Mouse (Mus musculus) MEL (cell line): ENCODE results near the gene Rsph3a. TPM values are rescaled to one million over a fixed set of nuclear protein-coding genes. Genes with fewer than 3 reads are reported as not detected.
"Not testable (repeated sequence)": the region's sequence is repeated elsewhere in the genome, so short reads cannot be mapped to it uniquely, and the experiment has no call there.

Source experiments
- DNase-seq: peaks from one replicate; pipeline ENCODE4 v3.0.0; 2011; ENCODE audit warnings: low read depth, low spot score
- H3K27ac ChIP-seq: 2 replicates; pipeline ENCODE4 v1.5.1; 2012; ENCODE audit warnings: low read depth, mild to moderate bottlenecking, control low read depth, low read length, moderate library complexity; ENCODE audit not compliant: control insufficient read depth
- H3K27me3 ChIP-seq, 2 experiments: fragments of 150-350 bp in 1 of 2; sonication (generic) in 1 of 2; 2 replicates each; pipeline ENCODE4 v1.6.1; 2012; ENCODE audit warnings: low read length in 2 of 2, mild to moderate bottlenecking in 2 of 2, improper control_type of control experiment in 1 of 2, moderate library complexity in 1 of 2; ENCODE audit not compliant: insufficient read depth in 2 of 2, control insufficient read depth in 1 of 2
- H3K36me3 ChIP-seq, 2 experiments: 2 replicates each; pipeline ENCODE4 v1.6.1; 2012 to 2014; ENCODE audit warnings: low read length in 2 of 2, improper control_type of control experiment in 1 of 2, inconsistent platforms in 1 of 2, mild to moderate bottlenecking in 1 of 2; ENCODE audit not compliant: insufficient read depth in 2 of 2, control insufficient read depth in 1 of 2
- H3K4me1 ChIP-seq, 2 experiments: fragments of 150-350 bp in 1 of 2; sonication (generic) in 1 of 2; 2 replicates each; pipeline ENCODE4 v1.6.1; 2012; ENCODE audit warnings: low read length in 2 of 2, improper control_type of control experiment in 1 of 2, mild to moderate bottlenecking in 1 of 2; ENCODE audit not compliant: insufficient read depth in 2 of 2, control insufficient read depth in 1 of 2
- H3K4me3 ChIP-seq, 2 experiments: fragments of 150-350 bp in 1 of 2; sonication (generic) in 1 of 2; 2 replicates each; pipeline ENCODE4 v1.5.1; 2012; ENCODE audit warnings: low read depth in 2 of 2, low read length in 2 of 2, mild to moderate bottlenecking in 2 of 2, moderate library complexity in 2 of 2, control low read depth in 1 of 2, improper control_type of control experiment in 1 of 2; ENCODE audit not compliant: control insufficient read depth in 1 of 2, insufficient read depth in 1 of 2
- H3K79me2 ChIP-seq: 2 replicates; pipeline ENCODE4 v1.6.1; 2012; ENCODE audit warnings: mild to moderate bottlenecking, low read length, moderate library complexity; ENCODE audit not compliant: control insufficient read depth, poor library complexity, insufficient read depth
- H3K9ac ChIP-seq: 2 replicates; pipeline ENCODE4 v1.6.1; 2012; ENCODE audit warnings: low read depth, mild to moderate bottlenecking, control low read depth, low read length, moderate library complexity; ENCODE audit not compliant: control insufficient read depth, poor library complexity, severe bottlenecking
- H3K9me3 ChIP-seq: fragments of 150-350 bp; sonication (generic); replicated peaks from 2 replicates; pipeline ENCODE4 v1.6.1; 2012; ENCODE audit warnings: mild to moderate bottlenecking, low read length, improper control_type of control experiment, moderate library complexity; ENCODE audit not compliant: insufficient read depth
- polyA plus RNA-seq, 2 experiments: library from polyadenylated mRNA; stranded (reverse) in 1 of 2; unstranded in 1 of 2; fragments of >175 nt in 1 of 2; fragments of >200 nt in 1 of 2; gene quantifications; 2 replicates each; pipeline versions ENCODE4 v1.2.1 to v1.2.4; 2012; ENCODE audit warnings: low replicate concordance in 2 of 2, low read depth in 1 of 2; ENCODE audit not compliant: insufficient read length in 2 of 2, insufficient read depth in 1 of 2, missing spikeins in 1 of 2
- total RNA-seq: library from RNA; depleted of rRNA; stranded (reverse); fragments of 300-350 nt; gene quantifications from 2 replicates; pipeline ENCODE4 v1.2.3, GENCODE M21; 2012; rRNA removed

Gene Rsph3a
- total and polyA plus RNA-seq, 3 experiments: 18.7 to 37.4 TPM; not detected in 1

- DNase-seq, H3K36me3 ChIP-seq, H3K27me3 ChIP-seq, H3K27ac ChIP-seq, H3K4me1 ChIP-seq, H3K9ac ChIP-seq, H3K4me3 ChIP-seq, H3K79me2 ChIP-seq, H3K9me3 ChIP-seq: not testable (repeated sequence)
These were observed 77.3 kb downstream of the Rsph3a start for GRCm38 (mm10) chr17:8022675-8023074.

GRCm38 (mm10) chr17:8027475-8028168 lies 82.2 kb downstream of the Rsph3a start:
- not testable (repeated sequence) for H3K79me2 ChIP-seq, H3K4me3 ChIP-seq, DNase-seq, H3K9me3 ChIP-seq, H3K27me3 ChIP-seq, H3K27ac ChIP-seq, H3K9ac ChIP-seq, H3K4me1 ChIP-seq, H3K36me3 ChIP-seq

Other genes starting within 250 kb of the Rsph3a start
- gene Fndc1, start 118.3 kb upstream of the Rsph3a start, total RNA-seq: 0.04 TPM in 1 of 2 replicates, not detected in the other
- gene Fndc1, start 118.3 kb upstream of the Rsph3a start, polyA plus RNA-seq: not detected
- gene Tagap, start 19.6 kb upstream of the Rsph3a start, total RNA-seq: 3.3 and 4.3 TPM in 2 replicates
- 1 to 10 TPM in 1 of 2 experiments, not detected in 1; 4.5 TPM for gene Tagap, start 19.6 kb upstream of the Rsph3a start, polyA plus RNA-seq
- gene Gm49673, start 202.2 kb downstream of the Rsph3a start, total RNA-seq: not detected in 2 replicates
- not detected for gene Gm49673, start 202.2 kb downstream of the Rsph3a start, polyA plus RNA-seq
- gene Rnaset2a, start 202.5 kb downstream of the Rsph3a start, total RNA-seq: 44.5 and 49.3 TPM in 2 replicates
- 10 to 100 TPM in 1 of 2 experiments, not detected in 1; 11.6 TPM for gene Rnaset2a, start 202.5 kb downstream of the Rsph3a start, polyA plus RNA-seq
- 37.6 and 43.5 TPM in 2 replicates for gene Fgfr1op, start 219.9 kb downstream of the Rsph3a start, total RNA-seq
- gene Fgfr1op, start 219.9 kb downstream of the Rsph3a start, polyA plus RNA-seq: 10 to 100 TPM in 1 of 2 experiments, not detected in 1; 44.5 TPM